Mouse (Mus musculus): ENCODE measurements around the gene Ncoa4. TPM values are rescaled to one million over a fixed set of nuclear protein-coding genes. Genes with fewer than 3 reads are reported as not detected.

Ncoa4 gene
- polyA plus RNA-seq, 1 experiment = 57.2 TPM

DNA sequence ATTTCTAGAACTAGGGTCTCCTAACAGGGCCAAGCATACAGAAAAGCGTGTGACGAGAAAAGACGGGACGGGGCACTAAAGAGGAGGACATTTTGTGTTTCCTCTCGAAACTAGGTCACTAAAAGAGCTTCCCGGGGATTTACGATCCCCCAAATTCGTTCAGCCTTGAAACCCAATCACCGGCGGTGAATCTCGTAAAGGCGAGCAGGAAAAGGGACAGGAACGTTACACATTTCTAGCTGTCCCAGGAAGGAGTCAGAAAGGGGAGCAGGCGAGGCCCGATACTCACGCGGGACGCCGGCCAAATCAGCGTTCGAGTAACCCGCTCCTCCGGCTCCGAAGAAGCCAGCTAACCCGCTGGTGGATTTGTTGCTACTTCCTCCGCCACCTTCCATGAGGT is 41.7 kb downstream of the Ncoa4 start:
- 0% methylated on average over 26 of the region's 26 CpGs for WGBS
- Histone ChIP-seq H3K4me1 (ENCODE audit: control insufficient read depth, insufficient read depth, low read length) (peaks cover 18% of the 10 kb centered on the region), H3K4me3 (ENCODE audit: insufficient read depth, low read depth, low read length) (peak overlapping the region; percentile 97), H3K36me3 (ENCODE audit: control insufficient read depth, insufficient read depth, low read length) (no peaks in the 10 kb centered on the region; the same call in none of the 2 replicates), H3K27ac (ENCODE audit: insufficient read depth, low read depth, low read length) (peak overlapping the region; percentile 79), H3K27me3 (replicated peaks; ENCODE audit: control insufficient read depth, insufficient read depth, low read length) (no peaks in the 10 kb centered on the region)
- no peak for DNase-seq
- no peak for TF ChIP-seq CTCF (conservative IDR thresholded peaks at IDR 0.05; ENCODE audit: insufficient read depth, insufficient read length, low read depth, low read length)
- TF ChIP-seq POLR2A (IDR thresholded peaks at IDR 0.05; ENCODE audit: low read depth, low read length) = no peak

DNA sequence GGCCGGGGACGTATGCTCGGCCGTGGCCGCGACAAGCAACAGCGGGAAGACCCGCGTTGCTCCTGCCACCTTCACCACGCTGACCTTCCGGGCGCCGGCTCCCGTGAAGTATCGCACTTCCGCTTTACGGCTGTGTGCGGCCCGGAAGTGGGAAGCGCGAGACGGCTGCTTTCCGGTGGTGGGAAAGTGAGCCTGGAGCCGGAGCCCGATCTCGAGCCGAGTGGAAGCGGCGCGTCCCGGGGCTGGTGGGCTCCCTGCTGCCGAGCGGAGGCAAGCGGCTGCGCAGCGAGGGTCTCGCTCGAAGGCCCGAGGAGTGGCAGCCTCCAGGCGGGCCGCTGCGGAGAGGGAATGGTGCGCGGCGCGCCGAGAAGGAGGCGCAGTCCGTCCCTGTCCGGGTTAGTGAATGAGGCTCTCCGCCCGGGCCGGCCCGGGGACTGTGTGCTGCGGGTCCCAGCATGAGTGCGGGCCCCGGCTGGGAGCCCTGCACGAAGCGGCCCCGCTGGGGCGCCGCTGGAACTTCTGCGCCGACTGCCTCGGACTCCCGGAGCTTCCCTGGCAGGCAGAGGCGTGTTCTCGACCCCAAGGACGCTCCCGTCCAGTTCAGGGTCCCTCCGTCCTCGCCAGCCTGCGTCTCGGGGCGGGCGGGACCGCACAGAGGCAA is 42.3 kb downstream of the Ncoa4 start, which contains the start of the genes Timm23 and Parg:
TSS of gene Timm23 (minus strand) at position 108 of the 661 bp plus-strand sequence.
TSS of gene Parg (plus strand) at position 159 of the 661 bp plus-strand sequence.
- H3K36me3 ChIP-seq (ENCODE audit: control insufficient read depth, insufficient read depth, low read length) = no peaks in the 10 kb centered on the region; the same call in 1 of the 2 replicates
- under 1% methylated on average over 77 of the region's 77 CpGs for WGBS
- DNase-seq = peak; percentile 94
- H3K4me1 ChIP-seq (ENCODE audit: control insufficient read depth, insufficient read depth, low read length) = peaks cover 18% of the 10 kb centered on the region
- H3K27ac ChIP-seq (ENCODE audit: insufficient read depth, low read depth, low read length) = peak within 1 kb of the TSS; percentile 79
- TF ChIP-seq POLR2A (IDR thresholded peaks at IDR 0.05; ENCODE audit: low read depth, low read length) (no peak), CTCF (conservative IDR thresholded peaks at IDR 0.05; ENCODE audit: insufficient read depth, insufficient read length, low read depth, low read length) (no peak)
- peak within 1 kb of the TSS; percentile 97 for H3K4me3 ChIP-seq (ENCODE audit: insufficient read depth, low read depth, low read length)
- H3K27me3 ChIP-seq (replicated peaks; ENCODE audit: control insufficient read depth, insufficient read depth, low read length) = no peaks in the 10 kb centered on the region

- no peaks in the 10 kb centered on the region for H3K4me1 ChIP-seq (ENCODE audit: control insufficient read depth, insufficient read depth, low read length)
- H3K27me3 ChIP-seq (replicated peaks; ENCODE audit: control insufficient read depth, insufficient read depth, low read length) = no peaks in the 10 kb centered on the region
- no peak overlapping the region for H3K4me3 ChIP-seq (ENCODE audit: insufficient read depth, low read depth, low read length)
- no peak for TF ChIP-seq CTCF (conservative IDR thresholded peaks at IDR 0.05; ENCODE audit: insufficient read depth, insufficient read length, low read depth, low read length)
- no peak for TF ChIP-seq POLR2A (IDR thresholded peaks at IDR 0.05; ENCODE audit: low read depth, low read length)
- peaks cover 1% of the 10 kb centered on the region for H3K36me3 ChIP-seq (ENCODE audit: control insufficient read depth, insufficient read depth, low read length)
- no peak for DNase-seq
- no peak overlapping the region for H3K27ac ChIP-seq (ENCODE audit: insufficient read depth, low read depth, low read length)
Measured at GRCm38 (mm10) chr14:32226601-32227000, 66.9 kb downstream of the Ncoa4 start.

DNA sequence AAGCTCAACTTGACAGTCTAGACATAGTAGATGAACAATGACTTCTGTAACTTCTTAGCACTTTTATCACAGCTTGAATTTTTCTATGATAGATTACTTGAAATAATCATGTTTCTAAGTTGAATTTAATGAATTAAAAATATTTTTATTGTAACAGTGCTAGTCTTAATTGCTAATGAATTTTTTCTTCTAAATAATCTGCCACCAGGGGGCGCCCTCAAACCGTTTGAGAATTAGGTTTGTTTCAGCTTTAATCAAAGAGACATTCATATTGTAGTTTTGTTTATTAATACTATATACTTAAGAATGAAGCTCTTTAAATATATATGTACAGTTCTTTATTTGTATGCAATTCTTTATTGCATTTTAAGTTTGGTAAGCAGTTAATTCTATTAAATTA is 69.3 kb downstream of the Ncoa4 start:
- Histone ChIP-seq H3K27me3 (replicated peaks; ENCODE audit: control insufficient read depth, insufficient read depth, low read length) (no peaks in the 10 kb centered on the region), H3K27ac (ENCODE audit: insufficient read depth, low read depth, low read length) (no peak overlapping the region), H3K4me1 (ENCODE audit: control insufficient read depth, insufficient read depth, low read length) (no peaks in the 10 kb centered on the region), H3K4me3 (ENCODE audit: insufficient read depth, low read depth, low read length) (no peak overlapping the region), H3K36me3 (ENCODE audit: control insufficient read depth, insufficient read depth, low read length) (peaks cover 1% of the 10 kb centered on the region)
- under 1% methylated on average over 2 of the region's 2 CpGs for WGBS
- peak; percentile 50 for DNase-seq
- TF ChIP-seq POLR2A (IDR thresholded peaks at IDR 0.05; ENCODE audit: low read depth, low read length) = no peak

Other genes starting within 250 kb of the Ncoa4 start
- gene Galnt15, start 130.9 kb upstream of the Ncoa4 start, polyA plus RNA-seq (2012; rRNA removed) = 2.6 and 2.9 TPM in 2 replicates
- gene Oxnad1, start 74.5 kb upstream of the Ncoa4 start, polyA plus RNA-seq (2012; rRNA removed) = 49.0 and 60.2 TPM in 2 replicates
- 31.2 and 43.1 TPM in 2 replicates for gene Dph3, start 74.1 kb upstream of the Ncoa4 start, polyA plus RNA-seq (2012; rRNA removed)
- not detected in 2 replicates for gene Msmb, start 17.8 kb upstream of the Ncoa4 start, polyA plus RNA-seq (2012; rRNA removed)
- 189 and 213 TPM in 2 replicates for gene Timm23, start 42.0 kb downstream of the Ncoa4 start, polyA plus RNA-seq (2012; rRNA removed)
- gene Parg, start 42.1 kb downstream of the Ncoa4 start, polyA plus RNA-seq (2012; rRNA removed) = 4.3 and 6.9 TPM in 2 replicates
- 10.8 and 11.6 TPM in 2 replicates for gene Ogdhl, start 162.2 kb downstream of the Ncoa4 start, polyA plus RNA-seq (2012; rRNA removed)
- gene 1700024G13Rik, start 228.5 kb downstream of the Ncoa4 start, polyA plus RNA-seq (2012; rRNA removed) = not detected in 2 replicates

Data from kidney, adult 2 months (tissue).